Comparison of ENCODE assay signal across 9 mouse cellular contexts in genomic region chr14:120912916-120913315, GRCm38 (mm10). TPM values are rescaled to one million over a fixed set of nuclear protein-coding genes. Genes with fewer than 3 reads are reported as not detected.
DNase-seq lines count a peak whose midpoint lies in the region; ATAC-seq lines count a peak whose summit lies in the region.
"Had no signal": no experiment of that assay in that cellular context is flagged by ENCODE, and none has a peak within 500 bp of the region (broad histone marks: within the 10 kb centered on the region; RNA-seq: fewer than 3 reads in every experiment).

No protein-coding gene starts in this region.

- intact Hi-C loops in heart, postnatal 36 days (cut with DNase I), result loop anchor here (5.0 to 10.0 kb wide), 2 partner anchors 124 to 438 kb away; partner anchors contain the start of genes Farp1 and Rap2a

- H3K27me3 ChIP-seq in heart, embryonic 12.5 days (replicated peaks), result no peaks in the 10 kb centered on the region
- no peaks in the 10 kb centered on the region for H3K27me3 ChIP-seq in hindbrain, embryonic 12.5 days
- H3K27me3 ChIP-seq in midbrain, embryonic 11.5 days (ENCODE audit: control insufficient read depth, insufficient read depth, low read length), result no peaks in the 10 kb centered on the region

- H3K4me3 ChIP-seq in heart, embryonic 12.5 days, result peak overlapping the region; percentile 99
- 0 out of 2 replicates have a peak overlapping the region, but pooled peaks have one; percentile 86 for H3K4me3 ChIP-seq in hindbrain, embryonic 12.5 days
- H3K4me3 ChIP-seq in midbrain, embryonic 11.5 days (ENCODE audit: low read depth, low read length), result peak overlapping the region; percentile 89

- 63% methylated on average over 7 of the region's 7 CpGs for WGBS in heart, embryonic 12.5 days
- WGBS in hindbrain, embryonic 12.5 days, result 22% methylated on average over 7 of the region's 7 CpGs
- 12% methylated on average over 7 of the region's 7 CpGs for whole genome bisulfite sequencing in midbrain, embryonic 11.5 days

- H3K4me2 ChIP-seq in heart, embryonic 12.5 days, result 0 out of 2 replicates have a peak overlapping the region, but pooled peaks have one; percentile 38
- peak overlapping the region; percentile 74 for H3K4me2 ChIP-seq in hindbrain, embryonic 12.5 days (replicated peaks)
- peak overlapping the region; percentile 63 for H3K4me2 ChIP-seq in midbrain, embryonic 11.5 days

- no peak for DNase-seq in heart, postnatal 36 days
- peak; percentile 12 for DNase-seq in MN1 (ENCODE audit: low spot score)
- peak; percentile 92 for DNase-seq in midbrain, embryonic 11.5 days (ENCODE audit: low spot score, missing footprints)
- DNase-seq in adrenal gland, postnatal 10 days, result no peak
- no peak for DNase-seq in adipocyte (ENCODE audit: low spot score)
- no peak for DNase-seq in ovary, postnatal 10 days (ENCODE audit: low spot score)
- DNase-seq: cerebellum, adult 11-12 months had no signal

- ATAC-seq in heart, embryonic 12.5 days (ENCODE audit: insufficient number of reproducible peaks, low FRiP score), result no peak
- ATAC-seq in hindbrain, embryonic 12.5 days (ENCODE audit: low FRiP score), result no peak
- ATAC-seq in midbrain, embryonic 11.5 days (ENCODE audit: low FRiP score), result no peak

- H3K27ac ChIP-seq in heart, embryonic 12.5 days (ENCODE audit: poor library complexity, severe bottlenecking), result no peak overlapping the region
- H3K27ac ChIP-seq in hindbrain, embryonic 12.5 days, result no peak overlapping the region
- H3K27ac ChIP-seq in midbrain, embryonic 11.5 days (ENCODE audit: low read depth, low read length), result no peak overlapping the region

- peaks cover 7% of the 10 kb centered on the region; the same call in 1 of the 2 replicates for H3K4me1 ChIP-seq in heart, embryonic 12.5 days (replicated peaks)
- H3K4me1 ChIP-seq in hindbrain, embryonic 12.5 days, result peaks cover 14% of the 10 kb centered on the region
- no peaks in the 10 kb centered on the region for H3K4me1 ChIP-seq in midbrain, embryonic 11.5 days (ENCODE audit: control insufficient read depth, insufficient read depth, low read length)

- peaks cover 9% of the 10 kb centered on the region for H3K36me3 ChIP-seq in heart, embryonic 12.5 days
- H3K36me3 ChIP-seq in hindbrain, embryonic 12.5 days, result no peaks in the 10 kb centered on the region
- no peaks in the 10 kb centered on the region for H3K36me3 ChIP-seq in midbrain, embryonic 11.5 days (ENCODE audit: control insufficient read depth, insufficient read depth, low read length)

- no peak overlapping the region for H3K9ac ChIP-seq in heart, embryonic 12.5 days
- H3K9ac ChIP-seq in hindbrain, embryonic 12.5 days, result no peak overlapping the region
- H3K9ac ChIP-seq in midbrain, embryonic 11.5 days (ENCODE audit: low read length), result no peak overlapping the region

- H3K9me3 ChIP-seq in heart, embryonic 12.5 days (replicated peaks), result no peaks in the 10 kb centered on the region
- no peaks in the 10 kb centered on the region for H3K9me3 ChIP-seq in hindbrain, embryonic 12.5 days (replicated peaks)
- no peaks in the 10 kb centered on the region for H3K9me3 ChIP-seq in midbrain, embryonic 11.5 days (ENCODE audit: control insufficient read depth, low read length)

RNA-seq across cellular contexts. Expression of gene Ipo5, which starts 1.9 kb away (rescaled TPM):
- polyA plus RNA-seq in heart, embryonic 12.5 days (2016; fragmentation: Nextera tagmentation; extraction: Ambion mirVana), result 98.8 and 103 TPM in 2 replicates
- total RNA-seq in heart, postnatal 36 days (2021), result 100 to 1,000 TPM; 103 to 108 TPM
- polyA plus RNA-seq in hindbrain, embryonic 12.5 days (2016; fragmentation: Nextera tagmentation; extraction: Ambion mirVana), result 89.0 and 90.2 TPM in 2 replicates
- 166 TPM in 2 replicates for polyA plus RNA-seq in midbrain, embryonic 11.5 days (2014; fragmentation: Nextera tagmentation; extraction: Ambion mirVana)
- 10 to 100 TPM; 67.4 to 77.9 TPM for total RNA-seq in adrenal gland, postnatal 10 days (2021)

Comparison
In these comparisons a context has a peak if more than half of its experiments do, and no peak if none do; other contexts are left out.
1. DNase-seq: peak in MN1 (single experiment) and midbrain, embryonic 11.5 days (single experiment); none in heart, postnatal 36 days (0 of 2), adrenal gland, postnatal 10 days (single experiment), adipocyte (single experiment) and ovary, postnatal 10 days (single experiment).
2. Peak in every context shown above with its lines, with median percentiles within 50 percentile points of each other: H3K4me2 ChIP-seq and H3K4me3 ChIP-seq.